Mouse (Mus musculus) cerebellum, postnatal 10 days (tissue): ENCODE results near the gene Lrch4.
A peak's percentile ranks its signal among the peaks of the same experiment; 100 is the strongest.
"Not testable (repeated sequence)": the region's sequence is repeated elsewhere in the genome, so short reads cannot be mapped to it uniquely, and the experiment has no call there.

Experiments used
- DNase-seq, 2 experiments: peaks; one replicate each; pipeline ENCODE4 v3.0.0; 2021; ENCODE audit warnings: mixed read lengths in 2 of 2

The Lrch4 gene

DNA sequence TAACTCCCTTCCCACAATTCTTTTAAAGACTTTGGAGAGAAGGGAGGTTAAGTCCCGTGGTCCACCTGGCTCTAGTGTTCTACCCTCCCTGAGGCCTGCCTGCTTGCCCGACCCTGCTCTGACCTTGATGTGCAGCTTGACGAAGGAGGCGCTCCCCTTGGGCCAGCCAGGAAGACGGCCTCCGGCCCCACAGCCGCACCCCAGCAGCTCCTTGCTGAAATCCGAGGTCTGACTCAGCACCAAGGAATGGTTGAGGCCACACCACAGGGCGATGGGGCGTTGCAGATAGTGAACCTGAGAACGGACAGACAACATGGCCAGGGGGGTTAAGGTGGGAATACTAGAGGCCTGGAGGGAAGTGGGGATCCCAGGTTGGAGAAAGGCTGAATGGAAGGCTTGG lies 15.4 kb upstream of the Lrch4 start, which contains the start of gene Pcolce:
Gene Pcolce (minus strand): TSS at position 235 of the 400 bp plus-strand sequence.
- no peak for DNase-seq

DNA sequence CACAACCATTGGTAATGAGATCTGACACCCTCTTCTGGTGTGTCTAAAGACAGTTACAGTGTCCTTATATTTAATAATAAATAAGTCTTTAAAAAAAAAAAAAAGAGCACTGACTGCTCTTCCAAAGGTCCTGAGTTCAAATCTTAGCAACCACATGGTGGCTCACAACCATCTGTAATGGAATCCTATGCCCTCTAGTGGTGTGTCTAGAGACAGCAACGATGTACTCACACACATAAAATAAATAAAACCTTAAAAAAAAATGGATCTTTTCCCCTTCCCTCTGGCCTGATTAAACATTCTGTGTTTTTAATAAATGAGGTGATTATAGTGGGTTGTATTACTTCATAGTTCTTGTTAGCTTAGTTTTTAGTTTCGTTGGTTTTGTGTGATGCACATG lies 14.0 kb upstream of the Lrch4 start:
- not testable (repeated sequence) for DNase-seq

DNA sequence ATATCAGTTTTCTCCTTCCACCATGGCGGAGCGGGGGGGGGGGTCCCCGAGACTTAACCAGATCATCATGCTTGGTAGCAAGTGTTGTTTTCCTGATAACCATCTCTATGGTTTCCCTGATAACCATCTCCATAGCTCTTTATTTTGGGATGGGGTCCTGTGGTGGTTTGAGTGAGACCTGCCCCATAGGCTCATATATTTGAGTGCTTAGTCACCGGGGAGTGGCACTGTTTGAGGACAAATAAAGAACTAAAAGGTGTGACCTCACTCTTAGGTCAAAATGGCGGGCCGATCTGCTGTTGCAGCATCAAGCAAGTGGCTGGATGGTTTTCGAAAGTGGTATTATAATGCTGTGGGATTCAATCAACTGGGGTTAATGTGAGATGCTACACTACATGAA lies 13.6 kb upstream of the Lrch4 start:
- no peak for DNase-seq

DNA sequence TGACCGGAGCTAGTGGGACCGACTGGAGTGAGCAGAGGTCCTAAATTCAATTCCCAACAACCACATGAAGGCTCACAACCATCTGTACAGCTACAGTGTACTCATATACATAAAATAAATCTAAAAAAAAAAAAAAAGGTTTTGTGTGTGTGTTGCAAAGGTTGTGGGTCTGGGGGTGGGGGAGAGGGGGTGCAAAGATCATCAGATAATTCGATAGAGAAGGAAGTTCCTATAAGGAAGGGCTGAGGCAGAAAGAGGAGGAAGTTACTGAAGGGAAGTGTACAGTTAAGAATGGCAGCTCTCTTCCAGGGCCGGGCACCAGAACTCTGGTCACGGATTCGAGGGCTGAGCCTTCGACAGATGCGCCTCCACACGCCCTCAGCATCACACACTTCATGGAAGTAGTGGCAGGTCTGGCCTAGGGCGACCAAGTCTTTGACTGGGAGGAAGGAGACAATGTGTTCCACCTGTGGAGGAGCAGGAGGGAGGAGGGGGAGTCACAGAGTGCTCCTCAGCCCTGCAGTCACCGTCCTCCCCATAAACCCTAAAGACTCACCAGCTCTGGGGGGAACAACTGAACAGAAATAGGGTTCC lies 4.9 kb upstream of the Lrch4 start:
- no peak for DNase-seq

DNA sequence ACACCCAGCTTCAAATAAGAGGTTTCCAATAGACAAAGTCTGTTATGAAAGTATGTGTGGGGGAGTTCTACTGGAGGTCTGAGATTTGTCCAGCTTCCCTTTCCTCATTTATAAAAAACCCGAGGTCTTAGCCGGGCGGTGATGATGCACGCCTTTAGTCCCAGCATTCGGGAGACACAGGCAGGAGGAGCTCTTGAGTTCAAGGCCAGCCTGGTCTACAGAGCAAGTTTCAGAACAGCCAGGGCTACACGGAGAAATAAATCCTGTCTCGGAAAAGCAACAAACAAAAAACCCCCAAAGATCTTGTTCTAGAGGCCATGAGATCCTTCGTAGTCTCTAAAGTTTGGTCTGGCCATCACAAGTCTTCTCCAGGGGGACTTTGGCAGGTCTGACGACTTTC lies 930 bp upstream of the Lrch4 start:
- no peak for DNase-seq

DNA sequence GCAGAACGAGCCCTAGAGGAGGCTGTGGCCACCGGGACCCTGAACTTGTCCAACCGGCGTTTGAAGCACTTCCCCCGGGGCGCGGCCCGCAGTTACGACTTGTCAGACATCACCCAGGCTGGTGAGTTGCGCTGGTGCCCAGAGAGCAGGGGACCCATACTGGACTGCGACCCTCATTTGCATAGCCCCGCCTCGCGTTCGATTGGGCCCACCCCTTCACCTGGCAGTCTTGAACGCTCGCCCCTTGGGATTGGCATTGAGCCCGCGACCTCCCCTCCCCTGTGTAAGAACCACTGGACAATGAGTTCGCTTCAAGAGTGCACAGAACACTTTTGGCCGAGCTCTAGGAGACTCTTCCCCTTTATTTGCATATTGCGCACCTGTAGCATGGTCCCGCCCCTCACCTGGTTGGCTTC lies 393 bp downstream of the Lrch4 start:
- peak; percentile 72 to 80 for DNase-seq

DNA sequence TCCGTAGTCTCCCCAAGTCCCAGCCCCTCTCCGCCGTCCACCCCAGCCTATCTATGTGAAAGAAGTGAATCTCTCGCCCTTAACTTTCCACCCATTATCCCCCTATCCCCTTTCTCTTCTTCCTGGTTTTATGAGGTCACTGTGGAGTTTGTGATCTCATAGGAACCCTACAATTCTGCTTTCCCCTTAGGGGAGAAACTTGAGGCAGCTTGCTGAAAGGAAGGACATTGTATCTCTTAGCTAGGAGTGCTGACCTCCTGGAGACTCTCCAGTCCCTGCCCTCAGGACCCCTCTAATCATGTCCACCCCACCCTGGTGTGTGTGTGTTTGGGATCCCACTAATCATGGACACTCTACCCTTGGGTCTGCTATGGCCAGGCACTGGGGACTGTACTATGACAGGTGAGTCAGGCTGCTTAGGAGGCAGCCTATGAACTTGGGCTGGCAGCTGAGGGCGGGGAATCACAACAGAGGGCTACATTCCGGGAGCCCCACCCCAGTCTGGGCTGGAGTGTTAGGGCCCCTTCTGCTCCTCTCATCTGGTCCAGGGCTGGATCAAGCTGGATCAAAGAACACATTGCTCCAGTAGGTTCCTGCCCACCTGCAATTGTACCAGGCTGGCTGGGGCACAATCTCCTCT lies 1.1 kb downstream of the Lrch4 start:
- no peak for DNase-seq

DNA sequence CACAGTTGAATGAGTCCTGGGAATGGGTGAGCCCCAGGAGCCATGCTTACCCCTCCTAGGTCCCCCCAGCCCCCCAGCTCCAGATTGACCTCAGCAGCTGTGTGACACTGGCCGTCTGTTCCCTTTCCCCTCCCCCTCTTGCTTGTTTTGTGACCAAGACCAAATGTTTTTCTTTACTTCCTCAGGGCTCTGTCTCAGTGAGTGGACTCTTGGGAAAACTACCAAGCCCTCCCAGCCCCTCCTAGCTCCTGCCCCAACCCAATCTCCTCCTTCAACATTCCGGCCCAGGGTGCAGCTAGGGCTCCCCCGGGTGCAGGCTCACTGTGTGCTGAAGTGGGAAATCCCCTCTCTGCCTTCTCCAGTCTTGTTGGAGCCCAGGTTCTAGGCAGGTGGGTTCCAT lies 1.7 kb downstream of the Lrch4 start:
- DNase-seq, result no peak

DNA sequence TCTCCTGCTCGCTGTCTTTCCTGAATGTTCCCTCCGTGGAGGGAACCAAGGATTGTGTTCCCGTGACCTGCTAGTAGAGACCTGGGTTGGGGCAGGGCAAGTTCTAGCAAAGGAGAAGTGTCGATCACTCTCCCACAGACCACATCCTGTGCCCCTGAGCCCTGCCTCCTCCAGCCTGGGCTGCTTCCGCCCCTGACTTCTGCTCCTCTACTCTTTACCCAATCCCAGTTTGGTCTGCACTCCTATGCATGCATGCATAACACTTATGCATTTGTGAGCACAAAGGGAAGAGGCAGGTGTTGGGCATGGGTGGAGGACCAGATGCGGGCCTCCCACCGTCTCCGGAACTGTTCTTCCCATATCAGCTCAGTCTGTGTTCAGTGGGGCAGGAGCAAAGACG lies 2.2 kb downstream of the Lrch4 start:
- no peak for DNase-seq

DNA sequence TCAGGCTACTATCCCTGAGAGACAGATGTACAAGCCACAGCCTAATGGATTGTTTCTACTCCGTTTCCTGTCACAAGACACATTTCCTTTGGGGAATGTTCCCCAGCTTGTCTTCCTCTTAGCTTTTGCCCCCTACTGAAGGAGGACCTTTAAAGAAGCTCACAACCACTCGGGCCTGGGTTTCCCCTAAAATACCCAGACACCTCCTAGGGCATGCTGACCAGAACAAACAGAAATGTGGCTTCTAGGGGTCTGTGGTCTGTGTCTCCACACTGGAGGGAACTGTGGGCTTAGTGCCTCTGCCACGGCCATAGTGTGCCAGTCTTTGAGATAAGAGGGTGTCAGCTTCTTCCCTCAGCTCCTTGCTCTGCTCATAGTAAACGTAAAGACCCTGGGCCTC lies 2.7 kb downstream of the Lrch4 start:
- DNase-seq, result no peak

DNA sequence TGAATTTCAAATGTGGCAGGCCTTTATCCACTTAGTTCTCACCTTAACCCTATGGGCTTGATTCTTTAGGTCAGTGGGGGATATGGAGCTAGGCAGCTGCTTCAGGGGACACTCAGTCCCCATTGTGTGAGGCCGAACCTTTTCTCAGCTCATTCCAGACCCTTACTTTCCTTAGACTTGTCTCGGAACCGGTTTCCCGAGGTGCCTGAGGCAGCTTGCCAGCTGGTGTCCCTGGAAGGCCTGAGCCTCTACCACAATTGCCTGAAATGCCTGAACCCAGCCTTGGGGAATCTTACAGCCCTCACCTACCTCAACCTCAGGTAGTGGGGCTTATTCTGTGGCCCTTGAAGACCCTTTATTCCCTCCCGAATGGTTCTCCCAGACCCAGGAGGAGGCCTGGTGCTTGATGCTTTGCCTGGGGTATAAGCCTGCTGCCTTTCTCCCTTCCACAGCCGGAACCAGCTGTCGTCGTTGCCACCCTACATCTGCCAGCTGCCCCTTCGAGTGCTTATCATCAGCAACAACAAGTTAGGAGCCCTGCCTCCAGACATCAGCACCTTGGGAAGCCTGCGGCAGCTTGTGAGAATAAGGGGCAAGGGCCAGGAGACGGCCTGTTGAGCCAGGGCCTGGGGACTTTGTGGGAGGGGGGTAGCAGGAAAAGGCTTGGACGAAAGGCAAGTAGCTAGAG lies 4.6 kb downstream of the Lrch4 start:
- DNase-seq, result no peak

DNA sequence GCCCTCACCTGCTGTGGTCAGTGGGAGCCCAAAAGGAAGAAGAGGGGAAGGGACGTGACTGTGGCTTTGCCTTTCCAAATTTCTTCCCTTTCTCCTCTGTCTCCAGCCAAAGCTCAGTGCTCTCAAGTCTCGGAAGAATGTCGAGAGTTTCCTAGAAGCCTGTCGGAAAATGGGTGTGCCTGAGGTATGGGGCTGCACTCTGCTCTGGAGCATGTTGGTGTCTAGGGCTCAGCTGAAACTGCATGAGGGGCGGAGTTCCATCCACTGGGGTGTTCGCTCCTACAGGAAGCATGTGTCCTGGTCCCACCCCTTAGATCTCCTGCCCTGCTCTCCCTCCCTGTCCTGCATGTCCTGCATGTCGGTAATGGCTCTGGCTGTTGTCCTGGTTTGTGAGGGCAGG lies 10.6 kb downstream of the Lrch4 start:
- no peak for DNase-seq

DNA sequence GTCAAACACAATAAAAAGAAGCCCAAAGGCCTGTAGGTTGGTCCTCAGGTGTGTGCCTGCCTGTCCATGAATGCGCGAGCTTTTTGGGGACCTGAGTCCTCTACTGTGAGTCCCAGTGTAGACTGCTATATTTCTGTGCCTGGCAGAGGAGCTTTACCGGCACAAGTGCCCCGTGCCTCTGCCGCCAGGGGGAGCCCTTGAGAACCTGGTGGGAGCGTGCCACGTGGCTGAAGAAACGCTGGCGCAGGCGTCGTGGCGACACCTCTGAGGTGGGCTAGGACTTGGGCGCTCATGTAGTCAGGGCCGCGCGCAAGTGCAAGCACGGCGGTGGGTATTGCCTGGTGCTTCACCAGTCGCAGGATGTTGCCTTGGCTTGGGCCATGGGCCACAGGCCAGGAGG lies 12.1 kb downstream of the Lrch4 start, which contains the start of gene Sap25:
Gene Sap25 (plus strand): TSS at position 281 of the 400 bp plus-strand sequence.
- peak in 1 of 2 experiments; percentile 52 for DNase-seq

DNA sequence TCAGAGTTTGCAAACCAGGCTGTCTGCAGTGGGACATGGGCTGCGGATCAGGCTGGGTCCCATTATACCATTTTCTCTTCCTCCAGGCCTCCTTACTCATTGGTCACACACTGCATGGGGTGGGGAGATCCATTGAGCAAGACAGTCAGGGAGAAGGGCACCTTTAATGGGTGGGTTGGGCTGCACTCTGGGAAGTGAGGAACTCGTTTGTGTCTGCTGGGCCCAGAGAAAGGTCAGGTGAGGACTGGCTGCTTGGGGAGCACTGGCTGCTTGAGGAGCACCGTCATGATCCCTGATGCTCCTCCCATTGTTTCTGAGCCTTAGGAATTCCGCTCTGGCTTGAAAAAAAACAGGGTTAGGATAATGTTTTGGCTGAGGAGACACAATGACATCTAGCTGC lies 14.0 kb downstream of the Lrch4 start:
- no peak for DNase-seq

DNA sequence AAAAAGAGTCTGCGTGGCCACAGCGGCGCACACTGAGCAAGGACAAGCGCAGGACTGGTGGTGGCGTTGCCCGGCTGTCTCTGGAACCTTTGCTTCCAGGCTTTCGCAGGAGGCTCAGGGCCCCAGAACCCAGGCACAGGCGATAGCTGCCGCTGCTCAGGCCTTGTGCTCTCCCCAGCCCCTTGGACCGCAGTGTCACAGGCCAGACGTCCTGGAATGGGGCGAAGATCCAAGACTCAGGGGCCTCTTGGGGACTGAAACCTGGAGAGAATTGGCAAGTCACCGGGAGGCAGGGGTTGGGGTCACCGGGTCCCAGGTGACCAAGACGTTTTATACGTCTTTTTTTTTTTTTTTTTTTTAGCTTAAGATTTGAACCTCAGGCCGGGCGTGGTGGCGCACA lies 15.6 kb downstream of the Lrch4 start:
- no peak for DNase-seq

DNA sequence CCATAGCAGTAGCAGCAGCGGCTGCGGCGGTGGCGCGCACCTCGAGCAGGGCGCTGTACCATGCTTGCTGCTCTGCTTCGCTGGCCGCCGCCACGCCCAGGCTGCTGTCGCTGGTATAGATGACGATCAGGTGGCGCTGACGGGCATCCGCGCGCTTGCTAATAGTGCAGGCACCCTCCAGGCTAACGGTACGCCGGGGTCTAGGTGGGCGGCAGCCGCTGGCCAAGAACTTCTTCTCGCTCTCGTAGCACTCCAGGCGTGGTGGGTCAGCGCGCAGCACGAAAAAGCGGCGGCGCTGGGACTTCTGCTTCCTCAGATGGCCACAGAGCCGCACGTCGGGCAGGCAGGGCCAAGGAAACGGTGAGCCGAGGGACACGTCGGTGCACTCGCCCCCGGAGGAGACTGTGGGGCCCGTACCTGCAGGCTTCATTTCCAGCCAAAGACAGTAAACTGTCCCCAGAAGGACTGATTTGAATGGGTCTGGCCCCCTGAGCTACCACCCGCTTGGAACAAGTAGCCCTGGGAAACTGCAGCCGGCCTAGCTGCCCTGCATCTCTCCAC lies 16.2 kb downstream of the Lrch4 start:
- no peak for DNase-seq

DNA sequence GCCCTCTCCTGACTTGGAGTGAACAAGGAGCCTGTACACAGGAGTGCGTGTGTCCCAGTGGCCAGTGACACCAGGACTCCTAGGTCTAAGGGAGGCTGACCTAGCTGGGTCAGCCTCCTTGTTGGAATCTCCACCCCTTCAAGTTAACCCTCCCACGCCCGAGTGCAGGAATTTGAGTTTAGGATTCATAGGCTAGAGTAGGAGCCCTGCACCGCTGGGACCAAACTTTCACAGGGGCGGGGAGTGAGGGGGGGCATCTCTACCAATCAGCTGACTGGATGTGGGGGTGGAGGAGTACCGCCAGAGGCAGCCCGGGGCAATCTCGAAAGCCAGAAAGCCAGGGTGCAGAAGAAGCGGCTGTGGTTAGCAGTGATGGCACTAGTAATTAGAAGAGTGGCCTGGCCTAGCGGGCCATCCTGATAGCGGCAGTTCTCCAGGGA lies 16.8 kb downstream of the Lrch4 start, which contains the start of gene Irs3:
Gene Irs3 (minus strand): TSS at position 63 of the 440 bp plus-strand sequence.
- no peak for DNase-seq

DNA sequence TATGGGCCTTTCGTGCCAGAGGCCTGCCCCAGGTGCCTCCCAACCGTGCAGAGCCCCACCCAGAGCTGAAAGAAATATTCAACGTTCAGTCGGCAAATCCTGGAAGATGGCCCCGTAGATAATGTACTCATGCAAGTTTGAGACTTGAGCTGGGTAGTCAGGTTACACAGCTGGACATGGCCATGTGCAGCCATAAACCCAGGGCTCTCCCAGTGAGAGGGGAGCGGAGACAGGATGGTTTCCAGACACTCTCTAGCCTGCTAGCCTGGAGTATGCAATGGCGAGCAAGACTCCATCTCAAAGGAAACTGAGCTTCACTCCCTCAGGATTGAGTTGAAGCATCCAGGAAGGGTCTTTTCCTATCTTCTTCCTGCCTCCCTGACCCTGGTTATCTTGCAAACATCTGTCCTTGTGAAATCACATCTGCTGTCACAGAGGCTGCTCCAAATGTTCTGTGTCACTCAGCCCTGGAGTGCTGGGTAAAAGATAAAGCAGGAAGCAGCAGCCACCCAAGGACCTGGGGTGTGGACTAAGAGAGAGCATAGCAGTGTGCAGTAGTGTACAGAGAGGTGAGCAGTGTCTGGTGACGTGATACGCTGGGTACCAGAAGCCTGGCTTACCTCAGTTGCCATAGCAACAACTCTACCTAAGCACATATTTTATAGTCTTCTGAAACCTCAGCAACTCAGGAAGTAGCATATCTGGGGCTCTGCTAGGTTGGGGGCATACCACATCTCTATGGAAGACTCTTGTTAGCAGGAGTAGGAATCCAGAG lies 19.1 kb downstream of the Lrch4 start:
- DNase-seq, result no peak

DNA sequence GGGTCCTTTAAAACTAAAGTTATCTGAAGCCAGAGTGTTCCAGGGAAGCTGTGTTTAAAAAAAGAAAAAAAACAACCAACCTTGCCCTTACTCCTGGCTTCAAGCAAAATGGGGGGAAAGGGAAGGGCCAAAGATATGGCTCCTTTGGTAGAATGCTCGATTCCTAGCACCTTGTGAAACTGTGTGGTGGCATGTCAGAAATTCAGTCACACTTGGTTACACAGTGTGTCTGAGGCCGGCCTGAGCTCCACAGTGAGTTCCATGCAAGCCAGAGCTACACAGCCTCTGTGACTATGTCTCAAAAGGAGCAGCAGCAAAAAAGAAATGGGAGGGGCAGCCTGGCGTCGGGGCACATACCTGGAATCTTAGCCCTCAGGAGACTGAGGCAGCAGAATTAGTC lies 20.3 kb downstream of the Lrch4 start:
- no peak for DNase-seq

DNA sequence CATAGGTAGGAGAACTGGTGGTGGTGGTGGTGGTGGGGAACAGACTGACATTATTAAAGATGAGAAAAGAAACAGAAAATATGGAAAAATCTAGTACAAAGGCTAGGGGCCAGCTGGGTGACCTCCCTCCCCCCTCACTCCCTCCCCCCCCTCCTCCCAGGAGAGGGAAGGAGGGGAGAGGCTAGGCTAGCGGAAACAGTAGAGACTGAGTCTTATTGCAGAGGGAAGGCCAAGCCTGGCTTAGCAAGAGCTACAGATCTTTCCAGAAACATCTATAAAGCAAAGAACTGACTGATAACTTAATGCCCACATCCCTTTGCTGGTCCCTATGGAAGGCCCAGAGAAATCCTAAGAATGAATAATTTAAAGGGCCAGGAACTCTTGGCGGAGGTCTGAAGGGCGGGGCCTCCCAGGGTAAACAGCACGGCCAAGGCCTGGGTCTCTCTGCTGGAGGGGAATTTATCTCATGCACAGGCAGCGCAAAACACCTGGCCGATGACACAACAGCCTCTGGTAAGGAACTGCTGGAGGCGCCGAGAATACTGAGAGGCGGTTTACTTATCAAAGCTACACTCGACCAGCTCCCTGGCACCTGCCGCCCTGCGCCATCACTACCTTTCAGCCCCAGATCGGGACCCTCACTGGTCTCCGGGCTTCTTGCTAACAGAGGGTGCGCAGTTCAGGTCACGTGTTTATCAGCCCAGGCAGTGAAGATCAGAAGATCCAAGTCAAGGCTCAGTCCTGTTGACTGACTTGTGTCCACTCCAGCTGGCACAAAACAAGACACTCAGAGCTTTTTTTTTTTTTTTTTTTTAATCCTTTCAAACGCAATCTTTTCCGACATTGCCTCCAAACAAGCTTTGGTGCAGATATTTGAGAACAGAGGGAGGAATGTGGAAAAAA lies 21.0 kb downstream of the Lrch4 start:
- DNase-seq, result peak in 1 of 2 experiments; percentile 40

DNA sequence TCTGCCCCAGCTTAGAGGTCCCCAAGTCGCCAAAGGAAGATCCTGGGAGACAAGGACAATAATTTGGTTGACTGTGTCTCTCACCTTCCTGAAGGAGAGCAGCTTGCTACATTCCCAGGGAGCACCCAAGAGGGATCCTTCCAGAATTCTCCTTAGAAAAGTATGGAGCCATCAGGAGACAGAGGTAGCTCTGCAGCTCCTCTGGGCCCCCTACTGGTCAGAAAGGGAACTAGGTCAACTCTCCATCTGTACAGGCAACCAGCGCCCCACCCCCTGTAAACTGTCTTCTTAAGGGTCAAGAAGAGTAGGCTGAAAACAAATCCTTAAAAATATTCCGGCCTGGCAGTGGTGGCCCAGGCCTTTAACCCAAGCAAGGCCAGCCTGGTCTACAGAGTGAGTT lies 23.6 kb downstream of the Lrch4 start:
- peak; percentile 88 to 95 for DNase-seq

DNA sequence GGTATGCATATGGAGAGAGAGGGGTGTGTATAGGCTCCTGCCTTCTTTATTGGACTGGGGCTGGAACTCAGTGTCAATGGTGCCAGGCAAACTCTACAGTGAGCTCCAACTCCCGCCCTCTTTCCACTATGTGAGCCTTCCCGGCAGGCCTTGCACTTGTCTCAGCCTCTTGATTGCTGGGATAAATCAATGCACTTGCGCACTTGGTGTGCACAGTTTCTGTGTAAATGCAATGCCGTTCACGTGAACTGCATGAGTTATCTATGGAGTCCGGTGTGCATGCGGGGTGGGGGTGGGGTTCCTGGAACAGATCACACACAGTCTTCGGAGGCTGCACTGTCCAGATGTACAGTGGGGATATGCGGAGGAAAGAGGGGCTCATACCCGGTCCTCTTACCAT lies 24.4 kb downstream of the Lrch4 start:
- DNase-seq, result no peak
